Mouse (Mus musculus): ENCODE measurements around the gene Slc4a2.

GRCm38 (mm10) chr5:24451264-24452029, 27.8 kb downstream of the Slc4a2 start:
- TF ChIP-seq GATA1 (IDR thresholded peaks at IDR 0.05; ENCODE audit: borderline replicate concordance, low read length) (no peak), FLI1 (IDR thresholded peaks at IDR 0.05; ENCODE audit: low read length) (no peak)
